Mouse (Mus musculus): Measurements from ENCODE around the gene Dctpp1. TPM values are rescaled to one million over a fixed set of nuclear protein-coding genes. Genes with fewer than 3 reads are reported as not detected.
A peak's percentile ranks its signal among the peaks of the same experiment; 100 is the strongest.

Dctpp1 gene
- polyA plus RNA-seq, 1 experiment from 2014 or later: 84.8 TPM

DNA sequence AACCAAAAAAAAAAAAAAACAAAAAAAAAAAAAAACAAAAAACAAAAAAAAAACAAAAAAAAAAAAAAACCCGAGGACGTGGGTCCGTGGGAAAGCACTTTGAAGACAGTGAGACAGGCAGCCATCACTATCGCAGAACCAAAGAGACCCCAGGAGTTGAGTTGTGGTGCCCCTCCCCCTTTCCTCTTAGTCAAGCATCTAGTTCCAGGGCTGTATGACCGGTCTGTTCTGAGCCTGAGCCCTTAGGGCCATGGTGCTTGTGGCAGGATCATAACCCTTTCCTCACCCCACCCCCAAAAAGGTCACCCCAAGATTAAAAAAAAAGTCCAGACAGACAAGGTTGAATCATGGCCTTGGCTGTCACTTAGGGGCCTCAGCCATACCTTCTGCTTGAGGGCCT, 44.2 kb downstream of the Dctpp1 start:
- Histone ChIP-seq H3K4me1 (replicated peaks) (peaks cover 79% of the 10 kb centered on the region), H3K4me2 (no peak overlapping the region)

DNA sequence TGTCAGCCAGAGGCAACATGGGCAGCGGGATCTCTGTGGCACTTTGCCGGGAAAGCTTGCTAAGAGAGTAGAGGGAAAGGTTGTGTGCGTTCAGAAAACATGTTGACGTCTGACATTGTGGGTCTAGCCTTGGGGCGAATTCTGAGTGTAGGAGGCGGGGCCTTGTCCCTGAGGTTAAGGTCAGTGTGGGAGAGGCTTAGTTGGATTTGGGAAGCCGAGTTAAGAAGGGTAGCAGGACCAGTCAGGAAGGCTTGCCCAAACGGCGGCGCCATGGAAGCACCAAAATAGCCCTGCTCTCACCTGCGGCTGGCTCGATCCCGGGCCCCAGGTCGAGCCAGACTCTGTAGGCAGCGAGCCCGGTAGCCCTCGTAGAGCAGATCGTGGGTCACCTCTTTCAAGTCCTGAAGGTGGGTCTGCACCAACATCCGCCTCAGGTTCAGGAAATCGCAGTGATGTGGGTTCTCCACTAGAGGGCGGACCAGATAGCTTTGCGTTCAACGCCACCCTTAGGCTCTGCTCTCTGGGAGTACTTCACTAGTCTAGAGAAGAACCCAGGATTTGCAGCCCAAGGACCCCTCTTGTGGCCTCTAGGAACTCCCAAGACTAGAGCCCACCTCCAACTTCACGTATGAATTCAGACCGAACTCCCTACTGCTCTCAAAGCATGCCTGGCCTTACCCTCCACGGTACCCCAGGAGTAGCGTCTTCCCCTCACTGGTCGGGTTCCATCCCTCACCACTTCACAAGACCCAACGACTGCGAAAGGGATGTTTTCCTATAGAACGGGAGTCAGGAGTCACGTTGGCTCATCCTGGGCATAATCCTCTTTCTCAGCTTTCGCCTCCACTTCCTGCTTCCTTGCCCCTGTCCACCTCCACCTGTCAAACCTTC, 45.3 kb downstream of the Dctpp1 start:
- Histone ChIP-seq H3K4me2 (peak overlapping the region; percentile 60), H3K4me3 (replicated peaks) (peak overlapping the region; percentile 35), H3K4me1 (replicated peaks) (peaks cover 84% of the 10 kb centered on the region), H3K27me3 (no peaks in the 10 kb centered on the region), H3K36me3 (replicated peaks) (no peaks in the 10 kb centered on the region), H3K9ac (0 out of 2 replicates have a peak overlapping the region, but pooled peaks have one; percentile 26), H3K9me3 (replicated peaks) (no peaks in the 10 kb centered on the region), H3K27ac (replicated peaks) (no peak overlapping the region; the same call in 1 of the 2 replicates)
- WGBS (ENCODE audit: insufficient replicate concordance): 30% methylated on average over 33 of the region's 33 CpGs
- peak; percentile 38; the same call in 1 of the 2 replicates for ATAC-seq (ENCODE audit: insufficient read depth)

More for the DNA sequence above, 44.2 kb downstream of the Dctpp1 start:
- no peaks in the 10 kb centered on the region for H3K9me3 ChIP-seq (replicated peaks)
- no peaks in the 10 kb centered on the region for H3K36me3 ChIP-seq (replicated peaks)
- no peaks in the 10 kb centered on the region for H3K27me3 ChIP-seq
- no peak overlapping the region for H3K4me3 ChIP-seq (replicated peaks)
- 73% methylated on average over 5 of the region's 5 CpGs for WGBS (ENCODE audit: insufficient replicate concordance)
- H3K9ac ChIP-seq: no peak overlapping the region
- no peak for ATAC-seq (ENCODE audit: insufficient read depth)
- peak overlapping the region; percentile 86; the same call in 1 of the 2 replicates for H3K27ac ChIP-seq (replicated peaks)

DNA sequence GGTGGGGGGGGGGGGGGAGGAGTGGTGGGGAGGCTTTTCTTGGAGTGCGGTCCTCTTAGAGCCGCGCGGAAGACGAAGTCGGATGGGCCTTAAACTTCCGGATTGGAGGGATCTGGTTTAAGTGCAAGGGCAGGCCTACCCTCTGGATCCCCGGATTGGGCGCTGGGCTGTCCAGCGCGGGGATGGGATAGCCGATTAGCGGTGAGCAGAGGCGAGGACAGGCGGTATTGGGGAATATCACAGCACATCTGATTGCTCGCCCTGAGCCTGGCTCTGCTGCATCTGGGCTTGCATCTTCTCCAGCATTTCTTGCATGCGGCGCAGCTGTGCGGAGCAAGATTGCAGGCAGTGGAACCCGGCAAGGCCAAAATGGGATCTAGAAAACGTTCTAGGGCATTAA, 46.0 kb downstream of the Dctpp1 start:
- Histone ChIP-seq H3K27me3 (no peaks in the 10 kb centered on the region), H3K27ac (replicated peaks) (no peak overlapping the region; the same call in 1 of the 2 replicates), H3K4me3 (replicated peaks) (no peak overlapping the region), H3K9me3 (replicated peaks) (no peaks in the 10 kb centered on the region), H3K9ac (no peak overlapping the region), H3K4me1 (replicated peaks) (peaks cover 84% of the 10 kb centered on the region), H3K4me2 (peak overlapping the region; percentile 60), H3K36me3 (replicated peaks) (no peaks in the 10 kb centered on the region)
- 73% methylated on average over 21 of the region's 21 CpGs for WGBS (ENCODE audit: insufficient replicate concordance)
- ATAC-seq (ENCODE audit: insufficient read depth): no peak

DNA sequence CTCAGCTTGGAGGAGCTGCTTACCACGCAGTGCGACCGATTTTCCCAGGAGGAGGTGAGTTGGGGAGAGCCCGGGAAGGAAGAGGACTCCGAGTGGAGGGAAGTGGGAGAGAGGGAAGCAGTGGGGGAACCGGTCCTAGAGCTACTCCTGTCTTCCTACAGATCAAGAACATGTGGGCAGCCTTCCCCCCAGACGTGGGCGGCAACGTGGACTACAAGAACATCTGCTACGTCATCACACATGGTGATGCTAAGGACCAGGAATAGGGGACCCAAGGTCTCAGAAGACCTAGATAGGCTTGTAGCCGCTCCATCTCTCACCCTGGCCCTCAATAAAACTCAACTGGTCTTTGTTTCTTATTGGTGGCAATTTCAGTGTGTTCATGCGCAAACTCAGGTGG, 46.6 kb downstream of the Dctpp1 start:
- Histone ChIP-seq H3K4me3 (replicated peaks) (no peak overlapping the region), H3K9ac (no peak overlapping the region), H3K27ac (replicated peaks) (no peak overlapping the region), H3K9me3 (replicated peaks) (no peaks in the 10 kb centered on the region), H3K36me3 (replicated peaks) (no peaks in the 10 kb centered on the region), H3K4me1 (replicated peaks) (peaks cover 84% of the 10 kb centered on the region), H3K27me3 (no peaks in the 10 kb centered on the region), H3K4me2 (no peak overlapping the region)
- no peak for ATAC-seq (ENCODE audit: insufficient read depth)
- WGBS (ENCODE audit: insufficient replicate concordance): 67% methylated on average over 12 of the region's 12 CpGs

DNA sequence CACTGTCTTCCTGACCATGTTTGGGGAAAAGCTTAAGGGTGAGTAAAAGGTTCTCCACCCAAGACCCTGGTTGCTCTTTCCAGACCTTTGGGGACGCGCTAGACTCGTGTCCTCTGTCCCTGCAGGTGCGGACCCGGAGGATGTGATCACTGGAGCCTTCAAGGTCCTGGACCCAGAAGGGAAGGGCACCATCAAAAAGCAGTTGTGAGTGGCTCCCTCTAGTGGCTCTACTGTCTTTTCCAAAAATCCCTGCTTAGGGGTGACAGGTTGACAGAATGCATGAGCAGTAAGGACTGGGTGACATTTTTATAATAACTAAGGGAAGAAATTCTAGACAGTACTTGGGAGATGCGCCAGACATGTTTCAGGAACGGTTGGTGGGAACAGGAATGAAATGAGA, 47.0 kb downstream of the Dctpp1 start:
- H3K27me3 ChIP-seq: no peaks in the 10 kb centered on the region
- H3K36me3 ChIP-seq (replicated peaks): no peaks in the 10 kb centered on the region

DNA sequence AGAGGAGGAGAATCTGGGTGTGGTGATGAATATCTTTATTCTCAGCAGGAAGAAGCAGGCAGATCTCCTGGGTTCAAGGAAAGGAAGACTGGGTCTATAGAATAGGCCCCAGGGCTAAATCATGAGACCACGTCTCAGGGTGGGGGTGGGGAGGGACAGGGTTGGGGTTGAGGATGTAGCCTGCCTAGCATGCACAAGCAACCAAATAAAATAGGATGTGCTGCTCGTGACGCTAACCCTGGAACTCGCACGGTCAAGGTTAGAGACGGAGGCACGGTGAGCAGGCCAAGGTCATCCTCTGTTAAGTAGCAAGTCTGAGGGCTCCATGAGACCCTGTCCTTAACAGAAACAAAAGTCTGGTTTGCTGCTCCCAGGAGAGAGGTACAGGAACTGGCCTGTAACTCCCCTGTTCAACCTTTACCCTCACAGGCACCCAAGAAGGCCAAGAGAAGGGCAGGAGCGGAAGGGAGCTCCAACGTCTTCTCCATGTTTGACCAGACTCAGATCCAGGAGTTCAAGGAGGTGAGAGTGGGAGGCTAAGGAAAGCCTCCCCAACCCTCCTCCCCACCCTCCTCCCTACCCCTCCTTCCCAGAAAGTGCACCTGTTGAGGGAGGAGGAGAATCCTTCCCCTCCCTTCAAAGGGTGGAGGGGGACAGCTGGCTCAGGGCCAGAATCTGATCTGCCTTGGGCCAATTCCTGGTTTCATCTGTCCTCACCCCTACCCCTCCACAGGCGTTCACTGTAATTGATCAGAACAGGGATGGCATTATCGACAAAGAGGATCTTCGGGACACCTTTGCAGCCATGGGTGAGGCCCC, 47.9 kb downstream of the Dctpp1 start:
- Histone ChIP-seq H3K36me3 (replicated peaks) (no peaks in the 10 kb centered on the region), H3K27ac (replicated peaks) (no peak overlapping the region), H3K27me3 (no peaks in the 10 kb centered on the region), H3K9ac (no peak overlapping the region), H3K4me1 (replicated peaks) (peaks cover 72% of the 10 kb centered on the region), H3K9me3 (replicated peaks) (no peaks in the 10 kb centered on the region), H3K4me2 (no peak overlapping the region), H3K4me3 (replicated peaks) (no peak overlapping the region)
- WGBS (ENCODE audit: insufficient replicate concordance): 81% methylated on average over 12 of the region's 12 CpGs
- no peak for ATAC-seq (ENCODE audit: insufficient read depth)

More for the DNA sequence above, 47.0 kb downstream of the Dctpp1 start:
- Histone ChIP-seq H3K4me2 (no peak overlapping the region), H3K4me1 (replicated peaks) (peaks cover 80% of the 10 kb centered on the region), H3K27ac (replicated peaks) (no peak overlapping the region), H3K4me3 (replicated peaks) (no peak overlapping the region), H3K9me3 (replicated peaks) (no peaks in the 10 kb centered on the region), H3K9ac (no peak overlapping the region)
- no peak for ATAC-seq (ENCODE audit: insufficient read depth)
- WGBS (ENCODE audit: insufficient replicate concordance): 28% methylated on average over 7 of the region's 7 CpGs

DNA sequence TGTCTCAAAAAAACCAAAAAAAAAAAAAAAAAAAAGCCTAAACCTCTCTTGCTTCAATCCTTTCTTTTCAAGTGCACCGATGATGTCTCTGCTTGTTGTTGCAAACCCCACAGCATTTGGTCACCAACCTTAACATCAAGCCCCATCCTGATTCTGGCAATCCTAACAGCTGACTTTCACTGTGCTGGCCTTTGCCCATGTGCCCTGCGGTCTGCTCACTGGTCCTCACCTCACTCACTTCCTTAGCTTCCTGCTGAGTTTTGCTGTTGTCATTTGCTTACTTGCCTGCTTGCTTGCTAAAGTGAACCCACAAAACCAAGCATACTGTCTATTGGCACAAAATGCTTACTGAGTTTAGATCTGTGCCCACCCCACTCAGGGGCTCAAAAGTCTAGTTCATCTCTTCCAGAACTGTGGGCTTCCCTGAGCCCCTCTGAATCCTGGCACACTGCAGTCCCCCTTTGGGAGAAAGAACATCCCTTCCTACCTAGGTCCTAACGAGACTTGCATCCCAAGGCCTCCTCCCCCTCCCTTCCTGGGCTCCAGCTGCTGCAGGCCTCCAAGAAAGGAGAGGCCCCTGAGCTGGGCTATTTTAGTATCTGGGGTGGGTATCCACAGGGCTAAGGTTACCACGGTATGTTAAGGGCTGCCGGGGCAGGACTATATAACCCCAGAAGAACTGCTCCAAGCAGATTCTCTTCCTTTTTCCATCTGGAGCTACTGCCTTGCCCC, 49.3 kb downstream of the Dctpp1 start:
- Histone ChIP-seq H3K4me1 (replicated peaks) (peaks cover 70% of the 10 kb centered on the region), H3K9ac (0 out of 2 replicates have a peak overlapping the region, but pooled peaks have one; percentile 3), H3K9me3 (replicated peaks) (no peaks in the 10 kb centered on the region), H3K27me3 (no peaks in the 10 kb centered on the region), H3K36me3 (replicated peaks) (no peaks in the 10 kb centered on the region), H3K4me2 (no peak overlapping the region), H3K4me3 (replicated peaks) (no peak overlapping the region), H3K27ac (replicated peaks) (peak overlapping the region; percentile 41; the same call in 1 of the 2 replicates)
- WGBS (ENCODE audit: insufficient replicate concordance): 62% methylated on average over 5 of the region's 5 CpGs
- no peak for ATAC-seq (ENCODE audit: insufficient read depth)

DNA sequence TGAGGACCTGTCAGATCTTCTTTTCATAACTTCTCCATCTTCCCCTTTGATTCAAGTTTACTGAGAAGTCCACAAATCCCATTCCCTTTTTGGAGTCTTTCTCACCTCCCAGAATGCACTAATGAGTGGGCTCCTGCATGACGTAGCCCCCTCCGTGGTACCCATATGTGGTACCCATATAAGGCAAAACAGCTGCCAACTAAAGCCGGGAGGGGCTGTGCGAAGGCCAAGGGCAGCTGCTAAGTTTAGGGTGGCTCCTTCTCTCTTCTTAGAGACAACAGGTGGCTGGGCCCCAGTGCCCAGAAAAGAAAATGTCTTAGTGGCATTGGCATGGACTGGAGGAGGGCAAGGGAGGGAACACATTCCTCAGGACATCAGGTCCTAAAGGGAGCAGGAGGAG, 50.2 kb downstream of the Dctpp1 start:
- Histone ChIP-seq H3K4me1 (replicated peaks) (peaks cover 69% of the 10 kb centered on the region), H3K9ac (no peak overlapping the region), H3K4me2 (peak overlapping the region; percentile 81), H3K36me3 (replicated peaks) (peaks cover 3% of the 10 kb centered on the region), H3K4me3 (replicated peaks) (peak overlapping the region; percentile 96; the same call in 1 of the 2 replicates), H3K27me3 (no peaks in the 10 kb centered on the region), H3K9me3 (replicated peaks) (no peaks in the 10 kb centered on the region), H3K27ac (replicated peaks) (peak overlapping the region; percentile 99)
- no peak for ATAC-seq (ENCODE audit: insufficient read depth)
- WGBS (ENCODE audit: insufficient replicate concordance): 89% methylated on average over 4 of the region's 4 CpGs

DNA sequence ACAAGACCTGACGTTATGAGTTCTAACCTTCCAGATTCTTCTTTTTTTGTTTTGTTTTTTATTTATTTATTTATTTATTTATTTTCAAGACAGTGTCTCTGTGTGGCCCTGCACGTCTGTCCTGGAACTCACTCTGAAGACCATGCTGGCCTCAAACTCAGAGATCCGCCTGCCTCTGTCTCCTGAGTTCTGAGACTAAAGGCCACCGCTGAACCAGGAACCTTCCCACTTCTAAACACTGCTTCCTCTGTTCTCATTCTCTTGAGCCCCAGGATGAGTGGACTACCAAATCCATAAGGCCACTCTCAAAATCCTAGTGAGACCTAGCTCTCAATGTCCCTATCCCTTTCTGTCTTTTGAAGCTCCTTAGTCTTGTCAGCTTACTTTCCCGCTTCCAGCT, 50.7 kb downstream of the Dctpp1 start:
- Histone ChIP-seq H3K36me3 (replicated peaks) (peaks cover 7% of the 10 kb centered on the region), H3K4me3 (replicated peaks) (peak overlapping the region; percentile 96), H3K27ac (replicated peaks) (peak overlapping the region; percentile 99), H3K9ac (peak overlapping the region; percentile 96), H3K4me2 (peak overlapping the region; percentile 81), H3K9me3 (replicated peaks) (no peaks in the 10 kb centered on the region), H3K27me3 (no peaks in the 10 kb centered on the region), H3K4me1 (replicated peaks) (peaks cover 69% of the 10 kb centered on the region)
- ATAC-seq (ENCODE audit: insufficient read depth): no peak
- 71% methylated on average over 5 of the region's 5 CpGs for WGBS (ENCODE audit: insufficient replicate concordance)

DNA sequence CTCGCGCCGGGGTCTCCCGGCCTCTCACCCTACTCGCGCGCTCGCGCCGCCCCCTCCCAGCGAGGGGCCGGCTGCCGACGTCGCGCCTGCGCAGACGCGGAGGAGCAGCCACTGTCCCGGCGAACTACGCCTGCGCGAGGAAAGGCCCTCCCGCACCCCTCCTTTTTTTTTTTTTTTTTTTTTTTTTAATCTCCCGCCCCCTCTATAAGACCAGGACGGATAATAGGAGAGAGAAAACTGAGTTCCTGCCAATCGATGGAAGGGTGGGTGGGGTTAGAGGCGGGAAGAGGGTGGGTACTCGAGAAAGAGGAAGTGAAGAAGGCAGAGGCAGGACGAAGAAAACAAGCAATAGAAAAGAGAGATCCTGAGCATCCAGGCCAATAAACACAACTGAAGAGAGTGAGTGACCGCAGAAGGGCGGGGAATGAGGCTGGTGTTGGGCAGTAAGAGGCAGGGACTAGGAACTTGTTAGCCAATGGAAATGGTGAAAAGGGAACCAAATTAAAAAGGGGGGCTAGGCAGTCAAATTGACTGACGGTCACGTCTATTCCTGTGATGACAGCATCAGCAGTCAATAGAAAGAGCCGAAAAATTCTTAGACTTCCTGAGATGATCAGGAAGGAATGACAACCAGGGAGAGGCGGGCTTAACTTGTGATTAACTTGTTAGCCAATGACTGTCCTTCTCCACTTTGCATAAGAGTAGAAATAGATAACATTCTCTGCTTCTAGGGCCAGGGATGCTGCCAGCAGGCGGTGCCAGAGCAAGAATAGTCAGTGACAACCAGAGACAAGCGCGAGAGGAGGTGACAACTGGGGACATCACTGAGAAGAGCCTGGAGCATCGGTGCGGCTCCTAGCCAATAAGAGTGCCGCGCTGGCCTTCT, 51.7 kb downstream of the Dctpp1 start, which contains the start of gene Mylpf:
Gene Mylpf (plus strand): TSS at position 338 of the 886 bp plus-strand sequence.
- Histone ChIP-seq H3K4me1 (replicated peaks) (peaks cover 66% of the 10 kb centered on the region), H3K4me2 (peak within 1 kb of the TSS; percentile 81), H3K9me3 (replicated peaks) (no peaks in the 10 kb centered on the region), H3K27me3 (no peaks in the 10 kb centered on the region), H3K4me3 (replicated peaks) (peak within 1 kb of the TSS; percentile 96), H3K36me3 (replicated peaks) (peaks cover 15% of the 10 kb centered on the region), H3K9ac (peak within 1 kb of the TSS; percentile 96), H3K27ac (replicated peaks) (peak within 1 kb of the TSS; percentile 99)
- peak; percentile 89 for ATAC-seq (ENCODE audit: insufficient read depth)
- WGBS (ENCODE audit: insufficient replicate concordance): under 1% methylated on average over 44 of the region's 44 CpGs

All from liver, embryonic 15.5 days (tissue).